Mouse (Mus musculus) hindbrain, postnatal 0 days (tissue): ENCODE measurements around the gene Prkab1. TPM values are rescaled to one million over a fixed set of nuclear protein-coding genes. Genes with fewer than 3 reads are reported as not detected.

Source experiments
- ATAC-seq: fragments of 200-750 bp; cut with Nextera tagmentation; 2 replicates; pipeline ENCODE4 v1.8.0; 2017; ENCODE audit warnings: mild to moderate bottlenecking, moderate TSS enrichment, moderate library complexity
- DNase-seq: peaks from one replicate; pipeline ENCODE4 v3.0.0-alpha.2; 2015; ENCODE audit warnings: low spot score
- H3K27ac ChIP-seq: fragments of 300-500 bp; sonication (generic); 2 replicates; pipeline ENCODE4 v1.5.1; 2014; ENCODE audit warnings: mild to moderate bottlenecking
- H3K27me3 ChIP-seq: fragments of 300-500 bp; sonication (generic); 2 replicates; pipeline ENCODE4 v1.6.1; 2014; ENCODE audit warnings: low read length, mixed read lengths; ENCODE audit not compliant: insufficient read depth
- H3K36me3 ChIP-seq: fragments of 300-500 bp; sonication (generic); 2 replicates; pipeline ENCODE4 v1.6.1; 2014; ENCODE audit warnings: low read length, mixed read lengths; ENCODE audit not compliant: insufficient read depth
- H3K4me1 ChIP-seq: fragments of 300-500 bp; sonication (generic); 2 replicates; pipeline ENCODE4 v1.6.1; 2014; ENCODE audit warnings: antibody characterized with exemption, low read length, mixed read lengths; ENCODE audit not compliant: insufficient read depth
- H3K4me2 ChIP-seq: fragments of 300-500 bp; sonication (generic); 2 replicates; pipeline ENCODE4 v1.6.1; 2014; ENCODE audit warnings: low read depth, mild to moderate bottlenecking, low read length, moderate library complexity, mixed read lengths
- H3K4me3 ChIP-seq: fragments of 300-500 bp; sonication (generic); 2 replicates; pipeline ENCODE4 v1.5.1; 2014; ENCODE audit warnings: low read length
- H3K9ac ChIP-seq: fragments of 300-500 bp; sonication (generic); replicated peaks from 2 replicates; pipeline ENCODE4 v1.6.1; 2014; ENCODE audit warnings: mild to moderate bottlenecking, low read length, moderate library complexity, mixed read lengths
- H3K9me3 ChIP-seq: fragments of 300-500 bp; sonication (generic); 2 replicates; pipeline ENCODE4 v1.6.1; 2016; ENCODE audit warnings: low read length, mixed read lengths
- CTCF ChIP-seq: IDR thresholded peaks from 2 replicates; pipeline ENCODE4 v1.5.1; 2016; ENCODE audit warnings: antibody characterized with exemption, control low read depth, low read depth
- WGBS: fragments of 180-500 bp; shearing (Covaris S2); extraction: QIAGEN DNeasy Blood & Tissue Kit; methylation state at CpG from one replicate; pipeline ENCODE4 v1.1.7; 2014; 5-methylcytosine and 5-hydroxymethylcytosine counted together
- polyA plus RNA-seq: library from polyadenylated mRNA; unstranded; fragments of >200 nt; fragmentation: Nextera tagmentation; extraction: Ambion mirVana; gene quantifications from 2 replicates; pipeline ENCODE4 v1.2.1, GENCODE M21; 2015
- total RNA-seq: library from RNA; depleted of rRNA; stranded (reverse); fragments of >200 nt; gene quantifications from 2 replicates; pipeline ENCODE4 v1.2.3, GENCODE M21; 2014; rRNA removed

Gene Prkab1
- 48.9 and 51.0 TPM in 2 replicates for total RNA-seq
- polyA plus RNA-seq, result 46.7 and 47.1 TPM in 2 replicates

DNA sequence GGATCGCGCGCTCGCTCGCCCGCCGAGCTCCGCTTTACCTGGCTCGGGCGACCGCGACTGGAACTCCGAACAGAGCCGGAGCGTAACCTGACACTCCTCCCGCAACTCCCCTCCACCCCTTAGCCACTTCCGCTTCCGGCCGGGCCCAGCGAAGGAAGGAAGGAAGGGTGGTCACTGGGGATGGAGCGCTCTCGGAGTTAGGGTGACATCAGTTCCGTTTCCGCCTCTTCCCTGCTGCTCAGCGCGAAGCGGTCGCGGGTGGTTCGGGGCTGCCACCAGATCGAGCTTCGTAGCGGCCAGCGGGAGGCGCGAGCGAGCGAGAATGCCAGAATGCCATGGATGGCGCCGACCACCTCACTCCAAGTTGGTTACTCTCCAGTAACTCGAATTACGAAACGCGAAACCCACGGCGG lies at the start of gene Prkab1:
TSS of gene Prkab1 (minus strand) at position 182 of the 413 bp plus-strand sequence.
- peak; percentile 70 for TF ChIP-seq CTCF
- DNase-seq, result peak; percentile 97

DNA sequence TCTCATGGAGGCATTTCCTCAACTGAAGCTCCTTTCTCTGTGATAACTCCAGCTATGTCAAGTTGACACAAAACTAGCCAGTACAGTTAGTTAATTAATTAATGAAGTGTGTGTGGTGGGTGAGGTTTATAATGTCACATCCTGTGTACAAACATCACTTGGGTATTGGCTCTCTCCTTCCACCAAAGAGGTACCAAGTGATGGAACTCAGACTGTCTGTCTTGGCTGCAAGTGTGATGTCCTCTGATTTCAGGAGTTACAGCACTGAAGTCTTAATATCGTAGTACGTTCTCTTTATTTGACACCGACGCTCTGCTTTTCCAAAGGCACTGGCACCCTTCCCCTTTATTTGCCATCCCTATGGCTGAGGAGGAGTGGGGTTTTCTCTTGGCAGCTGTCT lies 45.3 kb upstream of the Prkab1 start:
- no peak overlapping the region for H3K9ac ChIP-seq
- H3K4me2 ChIP-seq, result no peak overlapping the region
- no peak overlapping the region for H3K27ac ChIP-seq
- WGBS, result 96% methylated on average over 4 of the region's 4 CpGs
- H3K36me3 ChIP-seq, result no peaks in the 10 kb centered on the region
- H3K27me3 ChIP-seq, result no peaks in the 10 kb centered on the region
- no peaks in the 10 kb centered on the region for H3K4me1 ChIP-seq
- H3K4me3 ChIP-seq, result no peak overlapping the region
- TF ChIP-seq CTCF, result no peak
- no peaks in the 10 kb centered on the region for H3K9me3 ChIP-seq
- ATAC-seq, result no peak
- DNase-seq, result no peak

More for the DNA sequence above, at the start of gene Prkab1:
- H3K9ac ChIP-seq, result peak within 1 kb of the TSS; percentile 77
- H3K4me3 ChIP-seq, result peak within 1 kb of the TSS; percentile 86
- H3K27me3 ChIP-seq, result no peaks in the 10 kb centered on the region
- peak; percentile 99 for ATAC-seq
- no peaks in the 10 kb centered on the region for H3K9me3 ChIP-seq
- H3K4me2 ChIP-seq, result peak within 1 kb of the TSS; percentile 97
- H3K27ac ChIP-seq, result peak within 1 kb of the TSS; percentile 79
- H3K36me3 ChIP-seq, result peaks cover 23% of the 10 kb centered on the region
- WGBS, result under 1% methylated on average over 39 of the region's 46 CpGs
- peaks cover 4% of the 10 kb centered on the region; the same call in 1 of the 2 replicates for H3K4me1 ChIP-seq

DNA sequence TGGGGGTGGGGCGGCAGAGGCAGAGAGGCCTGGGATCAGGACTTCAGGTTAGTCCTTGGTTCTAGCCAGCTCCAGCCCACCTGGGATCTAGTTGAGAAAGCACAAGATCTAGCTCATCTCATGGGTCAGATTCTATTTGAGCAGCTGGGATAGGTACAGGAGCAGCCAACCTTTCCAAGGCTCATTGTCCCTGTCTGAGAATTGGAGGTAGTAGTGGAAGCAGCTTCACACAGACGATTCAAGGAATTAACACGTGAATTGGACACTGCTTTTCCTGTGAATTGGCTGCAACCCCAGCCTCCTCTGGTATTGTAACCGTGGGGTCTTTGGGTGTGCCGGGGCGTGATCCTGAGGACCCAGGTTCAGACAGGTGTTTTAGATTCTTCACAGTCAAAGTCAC lies 28.5 kb upstream of the Prkab1 start:
- Histone ChIP-seq H3K27ac (no peak overlapping the region), H3K4me3 (no peak overlapping the region), H3K4me2 (no peak overlapping the region), H3K36me3 (no peaks in the 10 kb centered on the region), H3K9me3 (no peaks in the 10 kb centered on the region), H3K9ac (no peak overlapping the region), H3K27me3 (no peaks in the 10 kb centered on the region), H3K4me1 (no peaks in the 10 kb centered on the region)
- DNase-seq (no peak), ATAC-seq (no peak)
- no peak for TF ChIP-seq CTCF
- WGBS, result 54% methylated on average over 6 of the region's 6 CpGs

GRCm38 (mm10) chr5:116052171-116052570 lies 27.9 kb upstream of the Prkab1 start:
- Histone ChIP-seq H3K27ac (no peak overlapping the region), H3K36me3 (no peaks in the 10 kb centered on the region), H3K4me3 (no peak overlapping the region), H3K4me2 (no peak overlapping the region), H3K9me3 (no peaks in the 10 kb centered on the region), H3K9ac (no peak overlapping the region), H3K27me3 (no peaks in the 10 kb centered on the region), H3K4me1 (no peaks in the 10 kb centered on the region)
- no peak for TF ChIP-seq CTCF
- 83% methylated on average over 5 of the region's 5 CpGs for WGBS
- ATAC-seq (no peak), DNase-seq (no peak)

- TF ChIP-seq CTCF, result no peak
- no peak overlapping the region for H3K27ac ChIP-seq
- H3K4me1 ChIP-seq, result no peaks in the 10 kb centered on the region
- WGBS, result 74% methylated on average over 4 of the region's 4 CpGs
- ATAC-seq (no peak), DNase-seq (no peak)
- no peak overlapping the region for H3K4me3 ChIP-seq
- H3K9ac ChIP-seq, result no peak overlapping the region
- H3K36me3 ChIP-seq, result no peaks in the 10 kb centered on the region
- H3K4me2 ChIP-seq, result no peak overlapping the region
- H3K9me3 ChIP-seq, result no peaks in the 10 kb centered on the region
- no peaks in the 10 kb centered on the region for H3K27me3 ChIP-seq
Measured at GRCm38 (mm10) chr5:116049821-116050220, 25.5 kb upstream of the Prkab1 start.

DNA sequence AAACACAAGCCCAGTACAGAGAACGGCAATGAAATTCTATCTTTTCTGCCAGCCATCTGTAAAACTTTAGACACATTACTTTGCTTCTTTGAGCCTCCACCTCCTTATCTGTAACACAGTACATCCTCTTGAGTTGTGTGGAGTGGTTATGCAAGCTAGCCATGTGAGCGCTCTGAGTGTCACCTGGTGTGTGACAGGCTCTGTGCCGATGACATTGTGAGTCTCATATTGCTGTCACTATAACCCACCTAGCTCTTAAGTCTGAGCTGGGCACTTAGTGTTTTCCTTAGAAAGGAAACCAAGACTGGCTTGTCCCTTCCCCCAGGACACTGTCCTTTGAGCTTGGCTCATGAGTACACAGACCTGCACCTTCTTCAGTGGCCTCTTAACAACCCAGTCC lies 24.0 kb upstream of the Prkab1 start:
- ATAC-seq (no peak), DNase-seq (no peak)
- no peak overlapping the region for H3K9ac ChIP-seq
- no peak overlapping the region for H3K4me2 ChIP-seq
- no peak overlapping the region for H3K27ac ChIP-seq
- no peaks in the 10 kb centered on the region for H3K9me3 ChIP-seq
- no peak for TF ChIP-seq CTCF
- WGBS, result 99% methylated on average over 3 of the region's 3 CpGs
- no peaks in the 10 kb centered on the region for H3K36me3 ChIP-seq
- H3K4me1 ChIP-seq, result no peaks in the 10 kb centered on the region
- no peak overlapping the region for H3K4me3 ChIP-seq
- no peaks in the 10 kb centered on the region for H3K27me3 ChIP-seq

DNA sequence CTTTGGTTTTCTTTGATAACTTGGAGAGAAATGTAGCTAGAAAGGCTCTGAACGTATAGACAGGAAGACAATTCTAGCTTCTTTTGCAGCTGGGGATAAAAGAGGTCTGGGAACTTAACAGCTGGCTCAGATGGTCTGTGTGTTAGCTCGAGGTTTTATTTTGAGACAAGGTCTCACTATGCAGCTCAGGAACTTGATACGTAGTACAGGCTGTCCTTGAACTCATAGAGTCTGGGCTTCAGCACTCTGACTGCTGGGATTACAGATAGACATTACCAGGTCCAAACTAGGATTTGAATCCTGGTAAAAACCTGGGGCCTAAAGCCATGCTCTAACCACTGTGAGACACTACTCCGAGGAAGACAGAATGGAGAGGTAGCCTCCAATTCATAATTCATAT lies 21.9 kb upstream of the Prkab1 start:
- Histone ChIP-seq H3K36me3 (no peaks in the 10 kb centered on the region), H3K27me3 (no peaks in the 10 kb centered on the region), H3K9me3 (no peaks in the 10 kb centered on the region), H3K4me1 (no peaks in the 10 kb centered on the region), H3K4me2 (no peak overlapping the region), H3K27ac (no peak overlapping the region), H3K9ac (no peak overlapping the region), H3K4me3 (no peak overlapping the region)
- WGBS, result 82% methylated on average over 4 of the region's 4 CpGs
- ATAC-seq, result no peak
- DNase-seq, result no peak
- TF ChIP-seq CTCF, result no peak
